ENCODE assay signal across 7 mouse cellular contexts in the genomic region with DNA sequence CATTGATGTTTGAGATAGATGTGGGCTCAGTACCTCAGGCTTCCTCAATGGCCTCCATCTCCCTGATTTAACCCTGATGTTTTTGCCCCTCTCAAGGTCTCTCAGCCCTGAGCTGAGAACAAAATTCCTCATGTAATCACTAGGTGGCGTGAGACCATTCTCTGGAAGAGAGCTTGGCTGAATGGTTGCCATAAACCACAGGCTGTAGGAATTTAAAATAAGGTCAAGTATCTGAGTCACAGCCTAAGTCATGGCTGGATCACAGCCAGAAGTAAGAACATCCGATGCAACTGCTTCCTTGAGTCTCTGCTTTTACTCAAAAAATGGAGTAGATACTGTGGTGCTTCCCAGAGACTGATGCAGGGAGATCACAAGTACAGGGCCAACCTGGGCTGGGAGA.
DNase-seq lines count a peak whose midpoint lies in the region.

No protein-coding gene starts in this region.

- peak; percentile 3 to 11 for DNase-seq in kidney, adult 8-10 months
- no peak for DNase-seq in kidney, adult 11 months
- DNase-seq in B cell, adult 2 months = peak; percentile 6 to 8
- peak; percentile 21 for DNase-seq in R1 (ENCODE audit: low read depth, low spot score)
- peak; percentile 10 to 36 for DNase-seq in heart, postnatal 36 days
- DNase-seq in skeletal muscle tissue, adult 2 months (ENCODE audit: low read depth, low spot score) = peak; percentile 73
- DNase-seq in cerebellum, adult 11 months = no peak

- intact Hi-C loops in heart, postnatal 36 days (cut with DNase I) = loop anchor here (2.0 to 10.0 kb wide), 3 partner anchors 71 to 801 kb away; no protein-coding TSS in a partner anchor

Comparison
In these comparisons a context has a peak if more than half of its experiments do, and no peak if none do; other contexts are left out.
1. DNase-seq: peak in kidney, adult 8-10 months (2 of 2), B cell, adult 2 months (2 of 2), R1 (single experiment), heart, postnatal 36 days (2 of 2) and skeletal muscle tissue, adult 2 months (single experiment); none in kidney, adult 11 months (single experiment) and cerebellum, adult 11 months (single experiment).